Mouse (Mus musculus) stomach, embryonic 16.5 days (tissue): ENCODE results near the gene Epop. TPM values are rescaled to one million over a fixed set of nuclear protein-coding genes. Genes with fewer than 3 reads are reported as not detected.
"Not testable (repeated sequence)": the region's sequence is repeated elsewhere in the genome, so short reads cannot be mapped to it uniquely, and the experiment has no call there.

Source experiments
- ATAC-seq: fragments of 200-750 bp; cut with Nextera tagmentation; 2 replicates; pipeline ENCODE4 v1.8.0; 2017; ENCODE audit warnings: moderate number of reproducible peaks, moderate TSS enrichment; ENCODE audit not compliant: insufficient read depth, low FRiP score
- H3K27ac ChIP-seq: fragments of 300-500 bp; sonication (generic); 2 replicates; pipeline ENCODE4 v1.5.1; 2014; ENCODE audit warnings: low read length
- H3K27me3 ChIP-seq: fragments of 300-500 bp; sonication (generic); 2 replicates; pipeline ENCODE4 v1.6.1; 2014; ENCODE audit warnings: low read length, control low read depth, mixed read lengths; ENCODE audit not compliant: control insufficient read depth, insufficient read depth
- H3K36me3 ChIP-seq: fragments of 300-500 bp; sonication (generic); 2 replicates; pipeline ENCODE4 v1.6.1; 2014; ENCODE audit warnings: low read length; ENCODE audit not compliant: control insufficient read depth, insufficient read depth
- H3K4me1 ChIP-seq: fragments of 300-500 bp; sonication (generic); 2 replicates; pipeline ENCODE4 v1.6.1; 2014; ENCODE audit warnings: low read length, control low read depth, mixed read lengths; ENCODE audit not compliant: control insufficient read depth, insufficient read depth
- H3K4me2 ChIP-seq: fragments of 300-500 bp; sonication (generic); 2 replicates; pipeline ENCODE4 v1.6.1; 2014; ENCODE audit warnings: low read depth, low read length, mixed read lengths
- H3K4me3 ChIP-seq: fragments of 300-500 bp; sonication (generic); replicated peaks from 2 replicates; pipeline ENCODE4 v1.5.1; 2014; ENCODE audit warnings: mild to moderate bottlenecking, low read length
- H3K9ac ChIP-seq: fragments of 300-500 bp; sonication (generic); 2 replicates; pipeline ENCODE4 v1.6.1; 2014; ENCODE audit warnings: low read length
- H3K9me3 ChIP-seq: fragments of 300-500 bp; sonication (generic); replicated peaks from 2 replicates; pipeline ENCODE4 v1.6.1; 2016; ENCODE audit warnings: low read length, control low read depth; ENCODE audit not compliant: control insufficient read depth
- WGBS: fragments of 180-500 bp; shearing (Covaris S2); extraction: QIAGEN DNeasy Blood & Tissue Kit; methylation state at CpG from one replicate; pipeline ENCODE4 v1.1.7; 2014; 5-methylcytosine and 5-hydroxymethylcytosine counted together
- polyA plus RNA-seq: library from polyadenylated mRNA; unstranded; fragments of >200 nt; fragmentation: Nextera tagmentation; extraction: Ambion mirVana; gene quantifications from 2 replicates; pipeline ENCODE4 v1.2.1, GENCODE M21; 2015

Gene Epop
- polyA plus RNA-seq, 1 experiment from 2014 or later, result 0.77 TPM

- 73% methylated on average over 14 of the region's 14 CpGs for WGBS
- H3K4me3 ChIP-seq, result no peak overlapping the region
- peaks cover 15% of the 10 kb centered on the region for H3K4me1 ChIP-seq
- no peak for ATAC-seq
- no peak overlapping the region for H3K9ac ChIP-seq
- H3K27ac ChIP-seq, result no peak overlapping the region
- no peak overlapping the region for H3K4me2 ChIP-seq
- H3K36me3 ChIP-seq, result no peaks in the 10 kb centered on the region
- H3K27me3 ChIP-seq, result no peaks in the 10 kb centered on the region
- H3K9me3 ChIP-seq, result no peaks in the 10 kb centered on the region
Measured at GRCm38 (mm10) chr11:97656269-97656971, 26.9 kb upstream of the Epop start.

- H3K4me3 ChIP-seq, result no peak overlapping the region
- no peaks in the 10 kb centered on the region for H3K27me3 ChIP-seq
- no peak overlapping the region for H3K27ac ChIP-seq
- H3K9ac ChIP-seq, result no peak overlapping the region
- H3K4me1 ChIP-seq, result peaks cover 3% of the 10 kb centered on the region
- H3K4me2 ChIP-seq, result no peak overlapping the region
- no peaks in the 10 kb centered on the region for H3K9me3 ChIP-seq
- H3K36me3 ChIP-seq, result no peaks in the 10 kb centered on the region
- ATAC-seq, result no peak
- WGBS, result 86% methylated on average over 2 of the region's 2 CpGs
Measured at GRCm38 (mm10) chr11:97654210-97654609, 24.7 kb upstream of the Epop start.

GRCm38 (mm10) chr11:97653376-97653775, 23.9 kb upstream of the Epop start:
- not testable (repeated sequence) for H3K4me1 ChIP-seq, H3K36me3 ChIP-seq, ATAC-seq, H3K27me3 ChIP-seq, H3K4me2 ChIP-seq, H3K4me3 ChIP-seq, H3K9ac ChIP-seq, H3K9me3 ChIP-seq, H3K27ac ChIP-seq
- 93% methylated on average over 11 of the region's 11 CpGs for WGBS

GRCm38 (mm10) chr11:97650341-97650740, 20.8 kb upstream of the Epop start:
- Histone ChIP-seq H3K4me1 (no peaks in the 10 kb centered on the region), H3K27ac (no peak overlapping the region), H3K4me3 (no peak overlapping the region), H3K9ac (no peak overlapping the region), H3K9me3 (no peaks in the 10 kb centered on the region), H3K27me3 (no peaks in the 10 kb centered on the region), H3K36me3 (no peaks in the 10 kb centered on the region), H3K4me2 (no peak overlapping the region)
- no peak for ATAC-seq
- 60% methylated on average over 5 of the region's 5 CpGs for WGBS

GRCm38 (mm10) chr11:97648541-97648940, 19.0 kb upstream of the Epop start:
- H3K27me3 ChIP-seq, H3K9me3 ChIP-seq, H3K9ac ChIP-seq, H3K4me1 ChIP-seq, ATAC-seq, H3K27ac ChIP-seq, H3K36me3 ChIP-seq, H3K4me2 ChIP-seq, H3K4me3 ChIP-seq: not testable (repeated sequence)
- 92% methylated on average over 3 of the region's 4 CpGs for WGBS

- no peaks in the 10 kb centered on the region for H3K4me1 ChIP-seq
- no peak for ATAC-seq
- no peaks in the 10 kb centered on the region for H3K36me3 ChIP-seq
- H3K27ac ChIP-seq, result no peak overlapping the region
- WGBS, result 5% methylated on average over 6 of the region's 6 CpGs
- H3K9me3 ChIP-seq, result 0 out of 2 replicates have a peak, but pooled peaks cover 2% of the 10 kb centered on the region
- no peak overlapping the region for H3K4me3 ChIP-seq
- no peaks in the 10 kb centered on the region for H3K27me3 ChIP-seq
- H3K9ac ChIP-seq, result no peak overlapping the region
- no peak overlapping the region for H3K4me2 ChIP-seq
Measured at GRCm38 (mm10) chr11:97644834-97645233, 15.3 kb upstream of the Epop start.

GRCm38 (mm10) chr11:97643380-97644055, 14.0 kb upstream of the Epop start:
- no peak overlapping the region for H3K4me3 ChIP-seq
- 0 out of 2 replicates have a peak, but pooled peaks cover 2% of the 10 kb centered on the region for H3K9me3 ChIP-seq
- H3K4me2 ChIP-seq, result no peak overlapping the region
- H3K27me3 ChIP-seq, result no peaks in the 10 kb centered on the region
- no peaks in the 10 kb centered on the region for H3K4me1 ChIP-seq
- no peaks in the 10 kb centered on the region for H3K36me3 ChIP-seq
- H3K9ac ChIP-seq, result no peak overlapping the region
- no peak for ATAC-seq
- WGBS, result 67% methylated on average over 8 of the region's 8 CpGs
- no peak overlapping the region for H3K27ac ChIP-seq

- Histone ChIP-seq H3K4me3 (no peak overlapping the region), H3K9me3 (0 out of 2 replicates have a peak, but pooled peaks cover 2% of the 10 kb centered on the region)
- ATAC-seq, result no peak
Measured at GRCm38 (mm10) chr11:97642746-97643145, 13.2 kb upstream of the Epop start.

GRCm38 (mm10) chr11:97641668-97642067, 12.2 kb upstream of the Epop start:
- 47% methylated on average over 8 of the region's 8 CpGs for WGBS

More at GRCm38 (mm10) chr11:97642746-97643145, 13.2 kb upstream of the Epop start:
- WGBS, result 45% methylated on average over 2 of the region's 2 CpGs
- no peaks in the 10 kb centered on the region for H3K4me1 ChIP-seq
- no peak overlapping the region for H3K4me2 ChIP-seq
- no peak overlapping the region for H3K9ac ChIP-seq
- H3K27ac ChIP-seq, result no peak overlapping the region
- no peaks in the 10 kb centered on the region for H3K27me3 ChIP-seq
- no peaks in the 10 kb centered on the region for H3K36me3 ChIP-seq

More at GRCm38 (mm10) chr11:97641668-97642067, 12.2 kb upstream of the Epop start:
- no peak overlapping the region for H3K4me2 ChIP-seq
- H3K9ac ChIP-seq, result no peak overlapping the region
- 0 out of 2 replicates have a peak, but pooled peaks cover 2% of the 10 kb centered on the region for H3K9me3 ChIP-seq
- H3K4me3 ChIP-seq, result no peak overlapping the region
- no peaks in the 10 kb centered on the region for H3K27me3 ChIP-seq
- no peak overlapping the region for H3K27ac ChIP-seq
- H3K4me1 ChIP-seq, result no peaks in the 10 kb centered on the region
- no peak for ATAC-seq
- no peaks in the 10 kb centered on the region for H3K36me3 ChIP-seq
